Mouse (Mus musculus): ENCODE results near the gene 2210016F16Rik. TPM values are rescaled to one million over a fixed set of nuclear protein-coding genes. Genes with fewer than 3 reads are reported as not detected.
"Not testable (repeated sequence)": the region's sequence is repeated elsewhere in the genome, so short reads cannot be mapped to it uniquely, and the experiment has no call there.

Gene 2210016F16Rik
- total and polyA plus RNA-seq, 3 experiments, result 0.51 to 5.3 TPM; not detected in 1

DNA sequence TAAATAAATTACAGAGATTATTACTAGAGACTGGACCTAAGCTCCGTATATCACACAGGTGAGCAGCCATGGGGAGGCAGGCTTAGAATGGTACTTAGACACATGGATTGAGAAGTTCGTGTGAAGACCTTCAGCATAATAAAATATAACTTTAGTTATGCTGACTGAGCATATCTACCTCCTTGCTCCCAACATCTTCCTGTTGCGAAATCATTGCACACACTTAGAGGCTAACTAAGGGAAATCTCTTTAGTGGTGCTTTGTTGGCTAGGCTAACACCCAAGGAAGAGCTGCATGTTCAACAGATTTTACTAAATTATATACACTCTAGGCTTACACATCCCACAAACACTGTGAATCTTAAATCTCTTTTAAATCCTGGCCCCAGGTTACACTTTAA lies 18.7 kb downstream of the 2210016F16Rik start:
- dilution Hi-C loops (cut with MboI; ENCODE audit: extremely low pct_ligation_motif_present, extremely low pct_unique_long_range_greater_than_20kb, low sequenced_read_pairs) (no loop called here), in situ Hi-C loops (cut with MboI; ENCODE audit: low pct_ligation_motif_present, low pct_unique_long_range_greater_than_20kb, low sequenced_read_pairs) (no loop called here)
- no peak overlapping the region for H3K4me3 ChIP-seq (replicated peaks in 1 of 3; ENCODE audit: low read depth in 2 of 3, low read length in 2 of 3, poor library complexity in 1 of 3)
- no peak overlapping the region for H3K27ac ChIP-seq (ENCODE audit: insufficient read depth, low read depth)
- H3K4me2 ChIP-seq (ENCODE audit: insufficient read depth, low read depth, poor library complexity, severe bottlenecking), result no peak overlapping the region
- no peaks in the 10 kb centered on the region for H3K36me3 ChIP-seq (replicated peaks in 1 of 2; ENCODE audit: control insufficient read depth in 1 of 2, insufficient read depth in 1 of 2, low read length in 1 of 2)
- H3K79me2 ChIP-seq (replicated peaks; ENCODE audit: control insufficient read depth, extremely low read depth, insufficient read depth, poor library complexity, severe bottlenecking), result no peaks in the 10 kb centered on the region
- H3K27me3 ChIP-seq (replicated peaks), result no peaks in the 10 kb centered on the region
- no peak overlapping the region for H3K9ac ChIP-seq (ENCODE audit: insufficient read depth, low read depth)
- no peak for TF ChIP-seq CHD2 (IDR thresholded peaks at IDR 0.05; ENCODE audit: low read length)
- no peak for TF ChIP-seq POLR2A (IDR thresholded peaks at IDR 0.05; ENCODE audit: low read depth, low read length)
- TF ChIP-seq NELFE (IDR thresholded peaks at IDR 0.05; ENCODE audit: low read depth, low read length), result no peak
- no peak for TF ChIP-seq MYC (IDR thresholded peaks at IDR 0.05; ENCODE audit: low read depth, low read length)
- no peak for TF ChIP-seq SIN3A (IDR thresholded peaks at IDR 0.05; ENCODE audit: low read length)
- TF ChIP-seq ELF1 (IDR thresholded peaks at IDR 0.05; ENCODE audit: low read depth, low read length), result no peak
- TF ChIP-seq ZKSCAN1 (IDR thresholded peaks at IDR 0.05; ENCODE audit: borderline replicate concordance, low read depth, low read length), result no peak
- no peak for TF ChIP-seq POLR2AphosphoS2 (IDR thresholded peaks at IDR 0.05; ENCODE audit: low read depth, low read length)
- TF ChIP-seq MAFK (IDR thresholded peaks at IDR 0.05; ENCODE audit: insufficient replicate concordance, low read length), result no peak
- no peak for TF ChIP-seq RCOR1 (conservative IDR thresholded peaks at IDR 0.05; ENCODE audit: low read depth, low read length)
- no peak for TF ChIP-seq MXI1 (IDR thresholded peaks at IDR 0.05; ENCODE audit: low read depth, low read length)
- no peak for TF ChIP-seq JUN (IDR thresholded peaks at IDR 0.05; ENCODE audit: insufficient read depth, low read depth, low read length)
- TF ChIP-seq CHD1 (IDR thresholded peaks at IDR 0.05; ENCODE audit: low read depth, low read length), result no peak
- no peak for TF ChIP-seq CTCF (conservative IDR thresholded peaks at IDR 0.05 in 1 of 2, IDR thresholded peaks at IDR 0.05 in 1 of 2; ENCODE audit: low read depth in 2 of 2, low read length in 2 of 2)
- TF ChIP-seq HCFC1 (IDR thresholded peaks at IDR 0.05; ENCODE audit: low read depth, low read length), result no peak
- no peak for TF ChIP-seq UBTF (IDR thresholded peaks at IDR 0.05; ENCODE audit: low read depth, low read length)
- no peak for TF ChIP-seq JUND (conservative IDR thresholded peaks at IDR 0.05; ENCODE audit: low read depth, low read length)
- H3K9me3 ChIP-seq (replicated peaks; ENCODE audit: low read length), result peaks cover 9% of the 10 kb centered on the region
- no peak for DNase-seq (ENCODE audit: extremely low read depth)
- H3K4me1 ChIP-seq (ENCODE audit: control insufficient read depth in 1 of 2, insufficient read depth in 2 of 2), result no peaks in the 10 kb centered on the region

DNA sequence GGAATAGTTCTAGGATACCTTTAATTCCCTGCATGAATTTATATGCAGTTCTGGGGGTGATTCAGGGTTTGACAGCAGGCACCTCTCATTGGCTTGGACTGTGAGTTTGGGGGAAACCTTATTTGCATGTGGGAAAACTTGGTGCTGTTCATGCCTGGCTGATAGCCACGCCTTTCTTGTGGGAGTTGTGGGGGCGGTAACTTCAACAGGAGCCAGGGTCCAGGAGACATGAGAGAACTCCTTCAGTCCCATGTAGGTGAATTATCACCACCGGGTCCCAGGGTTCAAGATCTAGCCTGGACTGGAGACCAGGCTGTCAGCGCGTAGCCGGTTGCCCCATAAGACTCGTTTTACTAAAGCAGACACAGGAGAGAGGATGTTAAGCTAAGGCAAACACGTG lies 19.8 kb downstream of the 2210016F16Rik start:
- H3K36me3 ChIP-seq (replicated peaks in 1 of 2; ENCODE audit: control insufficient read depth in 1 of 2, insufficient read depth in 1 of 2, low read length in 1 of 2); DNase-seq (ENCODE audit: extremely low read depth); H3K9ac ChIP-seq (ENCODE audit: insufficient read depth, low read depth); H3K27ac ChIP-seq (ENCODE audit: insufficient read depth, low read depth); dilution Hi-C loops (cut with MboI; ENCODE audit: extremely low pct_ligation_motif_present, extremely low pct_unique_long_range_greater_than_20kb, low sequenced_read_pairs); H3K4me3 ChIP-seq (replicated peaks in 1 of 3; ENCODE audit: low read depth in 2 of 3, low read length in 2 of 3, poor library complexity in 1 of 3); H3K79me2 ChIP-seq (replicated peaks; ENCODE audit: control insufficient read depth, extremely low read depth, insufficient read depth, poor library complexity, severe bottlenecking); H3K9me3 ChIP-seq (replicated peaks; ENCODE audit: low read length); in situ Hi-C loops (cut with MboI; ENCODE audit: low pct_ligation_motif_present, low pct_unique_long_range_greater_than_20kb, low sequenced_read_pairs); H3K4me1 ChIP-seq (ENCODE audit: control insufficient read depth in 1 of 2, insufficient read depth in 2 of 2); H3K27me3 ChIP-seq (replicated peaks); H3K4me2 ChIP-seq (ENCODE audit: insufficient read depth, low read depth, poor library complexity, severe bottlenecking): not testable (repeated sequence)
